Mouse (Mus musculus): Measurements from ENCODE around the gene Tnfsf13b. TPM values are rescaled to one million over a fixed set of nuclear protein-coding genes. Genes with fewer than 3 reads are reported as not detected.
A peak's percentile ranks its signal among the peaks of the same experiment; 100 is the strongest.

The Tnfsf13b gene
- polyA plus RNA-seq, 1 experiment from 2014 or later, result 0.25 TPM

- TF ChIP-seq EP300 (optimal IDR thresholded peaks at IDR 0.05), result no peak
- no peak for TF ChIP-seq CTCF (IDR thresholded peaks at IDR 0.05; ENCODE audit: low read depth)
- ATAC-seq (ENCODE audit: low FRiP score, low TSS enrichment) (peak; percentile 63; the same call in 1 of the 2 replicates), DNase-seq (ENCODE audit: low spot score) (no peak)
- Histone ChIP-seq H3K36me3 (ENCODE audit: control insufficient read depth, insufficient read depth, low read length) (no peaks in the 10 kb centered on the region), H3K27me3 (ENCODE audit: control insufficient read depth, insufficient read depth, low read length) (no peaks in the 10 kb centered on the region), H3K4me1 (replicated peaks; ENCODE audit: control insufficient read depth, insufficient read depth) (no peaks in the 10 kb centered on the region), H3K4me3 (ENCODE audit: low read depth, low read length) (no peak overlapping the region), H3K27ac (replicated peaks) (no peak overlapping the region), H3K4me2 (replicated peaks; ENCODE audit: low read depth) (no peak overlapping the region), H3K9me3 (ENCODE audit: control insufficient read depth, low read length) (no peaks in the 10 kb centered on the region), H3K9ac (ENCODE audit: low read length) (no peak overlapping the region)
- 47% methylated on average over 3 of the region's 3 CpGs for WGBS
Observed at GRCm38 (mm10) chr8:10051576-10051975, 45.3 kb downstream of the Tnfsf13b start.

- no peak for ATAC-seq (ENCODE audit: low FRiP score, low TSS enrichment)
- Histone ChIP-seq H3K4me3 (ENCODE audit: low read depth, low read length) (no peak overlapping the region), H3K27me3 (ENCODE audit: control insufficient read depth, insufficient read depth, low read length) (no peaks in the 10 kb centered on the region), H3K4me2 (replicated peaks; ENCODE audit: low read depth) (no peak overlapping the region), H3K9me3 (ENCODE audit: control insufficient read depth, low read length) (no peaks in the 10 kb centered on the region), H3K9ac (ENCODE audit: low read length) (no peak overlapping the region), H3K27ac (replicated peaks) (no peak overlapping the region), H3K4me1 (replicated peaks; ENCODE audit: control insufficient read depth, insufficient read depth) (no peaks in the 10 kb centered on the region), H3K36me3 (ENCODE audit: control insufficient read depth, insufficient read depth, low read length) (no peaks in the 10 kb centered on the region)
- TF ChIP-seq CTCF (IDR thresholded peaks at IDR 0.05; ENCODE audit: low read depth) (peak; percentile 76), EP300 (optimal IDR thresholded peaks at IDR 0.05) (no peak)
- no peak for DNase-seq (ENCODE audit: low spot score)
- 18% methylated on average over 3 of the region's 3 CpGs for WGBS
Observed at GRCm38 (mm10) chr8:10053571-10053990, 47.3 kb downstream of the Tnfsf13b start.

DNA sequence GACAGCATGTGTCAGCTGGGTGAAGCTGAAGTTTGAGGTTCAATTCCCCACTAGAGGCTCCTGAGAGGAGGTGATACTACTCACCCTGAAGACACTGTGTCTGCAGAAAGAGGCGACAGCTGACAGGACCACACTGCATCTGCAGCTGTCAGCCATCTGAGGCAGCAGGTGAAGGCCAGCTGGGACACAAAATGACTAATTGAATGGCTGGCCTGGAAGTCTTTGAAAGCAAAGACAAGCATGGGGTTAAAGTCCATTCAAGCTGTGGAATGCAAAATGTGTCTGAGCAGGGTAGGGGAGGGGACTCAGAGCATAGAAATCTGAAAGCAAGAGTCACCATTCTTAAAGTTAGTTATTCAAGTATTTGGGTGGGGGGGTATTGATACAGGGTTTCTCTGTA is 54.7 kb downstream of the Tnfsf13b start:
- no peak overlapping the region for H3K4me3 ChIP-seq (ENCODE audit: low read depth, low read length)

DNA sequence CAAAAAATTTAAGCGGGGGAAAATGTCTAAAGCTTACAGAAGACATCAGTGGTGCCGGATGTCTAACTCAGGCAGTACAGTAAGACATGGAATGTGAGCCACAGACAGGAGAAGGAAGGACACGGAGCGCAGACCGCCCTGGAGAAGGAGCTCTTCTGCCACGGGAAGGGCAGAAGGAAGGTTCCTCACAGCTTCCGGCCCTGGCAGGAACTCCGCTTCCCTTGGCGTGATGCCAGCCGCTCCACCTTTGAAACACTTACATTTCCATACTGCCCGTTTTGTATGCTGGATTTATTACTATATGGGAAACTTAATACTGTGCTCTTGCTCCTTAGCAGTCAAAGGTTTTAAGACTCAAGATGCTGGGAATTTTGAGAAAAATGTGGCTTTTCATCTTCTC is 60.6 kb downstream of the Tnfsf13b start:
- H3K4me3 ChIP-seq (ENCODE audit: low read depth, low read length), result no peak overlapping the region
- ATAC-seq (ENCODE audit: low FRiP score, low TSS enrichment), result no peak
- no peaks in the 10 kb centered on the region for H3K36me3 ChIP-seq (ENCODE audit: control insufficient read depth, insufficient read depth, low read length)
- TF ChIP-seq CTCF (IDR thresholded peaks at IDR 0.05; ENCODE audit: low read depth), result no peak
- TF ChIP-seq EP300 (optimal IDR thresholded peaks at IDR 0.05), result no peak
- no peak for DNase-seq (ENCODE audit: low spot score)
- H3K4me1 ChIP-seq (replicated peaks; ENCODE audit: control insufficient read depth, insufficient read depth), result no peaks in the 10 kb centered on the region
- no peak overlapping the region for H3K4me2 ChIP-seq (replicated peaks; ENCODE audit: low read depth)
- WGBS, result 59% methylated on average over 11 of the region's 11 CpGs
- H3K27me3 ChIP-seq (ENCODE audit: control insufficient read depth, insufficient read depth, low read length), result no peaks in the 10 kb centered on the region
- H3K9me3 ChIP-seq (ENCODE audit: control insufficient read depth, low read length), result no peaks in the 10 kb centered on the region
- no peak overlapping the region for H3K9ac ChIP-seq (ENCODE audit: low read length)
- no peak overlapping the region for H3K27ac ChIP-seq (replicated peaks)

More for the DNA sequence above, 54.7 kb downstream of the Tnfsf13b start:
- DNase-seq (ENCODE audit: low spot score) (no peak), ATAC-seq (ENCODE audit: low FRiP score, low TSS enrichment) (peak; percentile 58)
- Histone ChIP-seq H3K27me3 (ENCODE audit: control insufficient read depth, insufficient read depth, low read length) (no peaks in the 10 kb centered on the region), H3K36me3 (ENCODE audit: control insufficient read depth, insufficient read depth, low read length) (no peaks in the 10 kb centered on the region), H3K9me3 (ENCODE audit: control insufficient read depth, low read length) (no peaks in the 10 kb centered on the region), H3K9ac (ENCODE audit: low read length) (no peak overlapping the region), H3K27ac (replicated peaks) (no peak overlapping the region), H3K4me2 (replicated peaks; ENCODE audit: low read depth) (no peak overlapping the region), H3K4me1 (replicated peaks; ENCODE audit: control insufficient read depth, insufficient read depth) (no peaks in the 10 kb centered on the region)
- TF ChIP-seq EP300 (optimal IDR thresholded peaks at IDR 0.05), result no peak
- no peak for TF ChIP-seq CTCF (IDR thresholded peaks at IDR 0.05; ENCODE audit: low read depth)
- WGBS, result 35% methylated on average over 1 of the region's 1 CpGs

DNA sequence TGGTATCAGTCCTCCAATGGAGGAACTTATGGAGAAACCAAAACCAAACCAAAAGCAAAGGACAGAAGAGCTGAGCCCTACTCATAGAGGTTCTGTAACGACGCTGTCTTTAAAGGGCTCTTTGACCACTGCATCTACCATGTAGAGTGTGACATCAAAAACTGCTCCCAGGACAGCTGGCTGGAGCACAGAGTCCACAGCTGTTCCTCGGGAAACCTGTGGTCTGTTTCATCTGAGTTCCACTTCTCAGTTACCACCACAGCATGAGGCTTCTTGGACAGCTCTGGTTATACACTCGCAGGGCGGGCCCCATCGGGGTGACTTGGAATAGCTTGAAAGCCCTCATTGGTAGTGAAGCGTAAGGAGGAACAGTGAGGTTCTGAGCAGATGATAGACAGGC is 61.5 kb downstream of the Tnfsf13b start:
- Histone ChIP-seq H3K27ac (replicated peaks) (no peak overlapping the region), H3K9ac (ENCODE audit: low read length) (no peak overlapping the region), H3K36me3 (ENCODE audit: control insufficient read depth, insufficient read depth, low read length) (no peaks in the 10 kb centered on the region), H3K27me3 (ENCODE audit: control insufficient read depth, insufficient read depth, low read length) (no peaks in the 10 kb centered on the region), H3K4me1 (replicated peaks; ENCODE audit: control insufficient read depth, insufficient read depth) (no peaks in the 10 kb centered on the region), H3K4me2 (replicated peaks; ENCODE audit: low read depth) (no peak overlapping the region), H3K4me3 (ENCODE audit: low read depth, low read length) (no peak overlapping the region), H3K9me3 (ENCODE audit: control insufficient read depth, low read length) (no peaks in the 10 kb centered on the region)
- no peak for TF ChIP-seq CTCF (IDR thresholded peaks at IDR 0.05; ENCODE audit: low read depth)
- ATAC-seq (ENCODE audit: low FRiP score, low TSS enrichment) (no peak), DNase-seq (ENCODE audit: low spot score) (no peak)
- WGBS, result 85% methylated on average over 7 of the region's 7 CpGs

- no peak overlapping the region for H3K27ac ChIP-seq (replicated peaks)
- DNase-seq (ENCODE audit: low spot score) (no peak), ATAC-seq (ENCODE audit: low FRiP score, low TSS enrichment) (no peak)
- H3K4me2 ChIP-seq (replicated peaks; ENCODE audit: low read depth), result no peak overlapping the region
- H3K4me1 ChIP-seq (replicated peaks; ENCODE audit: control insufficient read depth, insufficient read depth), result no peaks in the 10 kb centered on the region
- no peak overlapping the region for H3K4me3 ChIP-seq (ENCODE audit: low read depth, low read length)
- no peak for TF ChIP-seq EP300 (optimal IDR thresholded peaks at IDR 0.05)
- no peak for TF ChIP-seq CTCF (IDR thresholded peaks at IDR 0.05; ENCODE audit: low read depth)
- no peak overlapping the region for H3K9ac ChIP-seq (ENCODE audit: low read length)
- WGBS, result 92% methylated on average over 2 of the region's 2 CpGs
- H3K36me3 ChIP-seq (ENCODE audit: control insufficient read depth, insufficient read depth, low read length), result no peaks in the 10 kb centered on the region
- no peaks in the 10 kb centered on the region for H3K9me3 ChIP-seq (ENCODE audit: control insufficient read depth, low read length)
- H3K27me3 ChIP-seq (ENCODE audit: control insufficient read depth, insufficient read depth, low read length), result no peaks in the 10 kb centered on the region
Observed at GRCm38 (mm10) chr8:10072347-10072746, 66.1 kb downstream of the Tnfsf13b start.

Other genes starting within 250 kb of the Tnfsf13b start
- 0.93 and 1.0 TPM in 2 replicates for gene Fam155a, start 235.3 kb upstream of the Tnfsf13b start, polyA plus RNA-seq (2015; fragmentation: Nextera tagmentation; extraction: Ambion mirVana)
- gene Gm10217, start 142.2 kb upstream of the Tnfsf13b start, polyA plus RNA-seq (2015; fragmentation: Nextera tagmentation; extraction: Ambion mirVana), result not detected in 2 replicates
- gene Lig4, start 28.8 kb upstream of the Tnfsf13b start, polyA plus RNA-seq (2015; fragmentation: Nextera tagmentation; extraction: Ambion mirVana), result 2.8 TPM in 2 replicates
- 13.0 and 13.2 TPM in 2 replicates for gene Abhd13, start 28.8 kb upstream of the Tnfsf13b start, polyA plus RNA-seq (2015; fragmentation: Nextera tagmentation; extraction: Ambion mirVana)
- gene Myo16, start 147.4 kb downstream of the Tnfsf13b start, polyA plus RNA-seq (2015; fragmentation: Nextera tagmentation; extraction: Ambion mirVana), result 1.5 and 1.7 TPM in 2 replicates